Mouse (Mus musculus) embryonic facial prominence, embryonic 14.5 days (tissue): ENCODE results near the gene Fuk. TPM values are rescaled to one million over a fixed set of nuclear protein-coding genes. Genes with fewer than 3 reads are reported as not detected.
"Not testable (repeated sequence)": the region's sequence is repeated elsewhere in the genome, so short reads cannot be mapped to it uniquely, and the experiment has no call there.

Source experiments
- ATAC-seq: fragments of 200-750 bp; cut with Nextera tagmentation; 2 replicates; pipeline ENCODE4 v1.8.0; 2017; ENCODE audit warnings: low read depth, moderate number of reproducible peaks, moderate TSS enrichment
- DNase-seq: peaks from one replicate; pipeline ENCODE4 v3.0.0-alpha.2; 2015; ENCODE audit warnings: low spot score
- H3K27ac ChIP-seq: fragments of 300-500 bp; sonication (generic); replicated peaks from 2 replicates; pipeline ENCODE4 v1.5.1; 2014; ENCODE audit warnings: low read depth, mild to moderate bottlenecking, low read length, moderate library complexity
- H3K27me3 ChIP-seq: fragments of 300-500 bp; sonication (generic); replicated peaks from 2 replicates; pipeline ENCODE4 v1.6.1; 2014; ENCODE audit warnings: low read length; ENCODE audit not compliant: control insufficient read depth, insufficient read depth
- H3K36me3 ChIP-seq: fragments of 300-500 bp; sonication (generic); 2 replicates; pipeline ENCODE4 v1.6.1; 2014; ENCODE audit warnings: low read length, mixed read lengths; ENCODE audit not compliant: control insufficient read depth, insufficient read depth
- H3K4me1 ChIP-seq: fragments of 300-500 bp; sonication (generic); 2 replicates; pipeline ENCODE4 v1.6.1; 2014; ENCODE audit warnings: antibody characterized with exemption, low read length; ENCODE audit not compliant: control insufficient read depth, insufficient read depth
- H3K4me2 ChIP-seq: fragments of 300-500 bp; sonication (generic); 2 replicates; pipeline ENCODE4 v1.6.1; 2014; ENCODE audit warnings: low read depth, mild to moderate bottlenecking, low read length, moderate library complexity, mixed read lengths
- H3K4me3 ChIP-seq: fragments of 300-500 bp; sonication (generic); 2 replicates; pipeline ENCODE4 v1.5.1; 2014; ENCODE audit warnings: low read depth, mild to moderate bottlenecking, low read length
- H3K9ac ChIP-seq: fragments of 300-500 bp; sonication (generic); 2 replicates; pipeline ENCODE4 v1.6.1; 2014; ENCODE audit warnings: low read depth, mild to moderate bottlenecking, low read length, moderate library complexity, mixed read lengths
- H3K9me3 ChIP-seq: fragments of 300-500 bp; sonication (generic); 2 replicates; pipeline ENCODE4 v1.6.1; 2016; ENCODE audit warnings: low read length; ENCODE audit not compliant: control insufficient read depth
- WGBS: fragments of 180-500 bp; shearing (Covaris S2); extraction: QIAGEN DNeasy Blood & Tissue Kit; methylation state at CpG from one replicate; pipeline ENCODE4 v1.1.7; 2014; 5-methylcytosine and 5-hydroxymethylcytosine counted together
- polyA plus RNA-seq: library from polyadenylated mRNA; unstranded; fragments of >200 nt; fragmentation: Nextera tagmentation; extraction: Ambion mirVana; gene quantifications from 2 replicates; pipeline ENCODE4 v1.2.1, GENCODE M21; 2014

Fuk gene
- polyA plus RNA-seq, 1 experiment from 2014 or later, result 7.6 TPM

DNA sequence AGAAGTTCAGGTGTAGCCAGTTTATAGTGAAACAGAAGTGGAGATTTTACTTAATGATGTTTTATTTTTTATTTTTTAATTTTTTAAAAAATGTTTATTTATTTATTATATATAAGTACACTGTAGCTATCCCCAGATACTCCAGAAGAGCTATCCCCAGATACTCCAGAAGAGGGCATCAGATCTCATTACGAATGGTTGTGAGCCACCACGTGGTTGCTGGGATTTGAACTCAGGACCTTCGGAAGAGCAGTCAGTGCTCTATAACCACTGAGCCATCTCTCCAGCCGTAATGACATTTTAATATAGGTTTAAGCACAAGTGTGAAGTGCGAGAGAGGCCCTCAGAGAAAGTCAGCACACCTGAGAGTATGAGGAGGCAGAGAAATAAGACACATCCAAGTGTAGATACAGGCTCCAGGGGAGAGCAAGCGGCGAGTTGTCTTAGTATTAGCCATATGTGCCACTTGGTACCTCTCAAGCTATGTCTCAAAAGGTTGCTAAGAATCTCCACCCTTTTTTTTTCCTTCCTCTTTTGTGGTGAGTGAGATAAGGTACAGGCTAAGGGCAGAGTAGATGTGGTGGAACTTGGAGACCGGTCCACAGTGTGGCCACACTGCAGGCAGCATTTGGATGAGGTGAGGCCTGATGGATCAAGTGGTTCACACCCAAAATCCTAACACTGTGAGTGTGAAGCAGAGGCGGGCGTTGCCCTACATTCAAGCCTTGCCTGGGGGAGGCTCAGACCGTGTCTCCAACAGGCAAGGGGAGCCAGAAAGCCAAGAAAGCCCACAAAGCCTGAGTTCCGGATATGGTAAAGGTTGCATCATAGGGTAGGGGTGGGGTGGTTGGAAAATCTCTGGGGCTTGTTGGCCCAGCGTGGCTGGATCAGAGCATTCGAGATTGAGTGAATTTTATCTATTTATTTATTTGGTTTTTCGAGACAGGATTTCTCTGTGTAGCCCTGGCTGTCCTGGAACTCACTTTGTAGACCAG is 9.6 kb upstream of the Fuk start:
- Histone ChIP-seq H3K36me3 (no peaks in the 10 kb centered on the region), H3K9ac (no peak overlapping the region)

GRCm38 (mm10) chr8:110909850-110910249 is 7.6 kb upstream of the Fuk start:
- not testable (repeated sequence) for H3K4me1 ChIP-seq, H3K4me2 ChIP-seq, H3K36me3 ChIP-seq, H3K4me3 ChIP-seq, H3K9ac ChIP-seq, DNase-seq, ATAC-seq, H3K9me3 ChIP-seq, H3K27ac ChIP-seq, H3K27me3 ChIP-seq

More for the DNA sequence above, 9.6 kb upstream of the Fuk start:
- DNase-seq, result no peak
- Histone ChIP-seq H3K4me3 (no peak overlapping the region), H3K4me1 (no peaks in the 10 kb centered on the region), H3K4me2 (no peak overlapping the region), H3K27me3 (no peaks in the 10 kb centered on the region), H3K9me3 (no peaks in the 10 kb centered on the region), H3K27ac (no peak overlapping the region)
- no peak for ATAC-seq
- 84% methylated on average over 15 of the region's 15 CpGs for WGBS

- ATAC-seq, result no peak
- Histone ChIP-seq H3K27ac (no peak overlapping the region), H3K4me2 (no peak overlapping the region), H3K9ac (no peak overlapping the region), H3K4me1 (0 out of 2 replicates have a peak, but pooled peaks cover under 1% of the 10 kb centered on the region), H3K4me3 (no peak overlapping the region), H3K36me3 (no peaks in the 10 kb centered on the region), H3K9me3 (no peaks in the 10 kb centered on the region), H3K27me3 (no peaks in the 10 kb centered on the region)
- DNase-seq, result no peak
- WGBS, result 89% methylated on average over 1 of the region's 1 CpGs
Measured at GRCm38 (mm10) chr8:110906682-110907081, 4.4 kb upstream of the Fuk start.

DNA sequence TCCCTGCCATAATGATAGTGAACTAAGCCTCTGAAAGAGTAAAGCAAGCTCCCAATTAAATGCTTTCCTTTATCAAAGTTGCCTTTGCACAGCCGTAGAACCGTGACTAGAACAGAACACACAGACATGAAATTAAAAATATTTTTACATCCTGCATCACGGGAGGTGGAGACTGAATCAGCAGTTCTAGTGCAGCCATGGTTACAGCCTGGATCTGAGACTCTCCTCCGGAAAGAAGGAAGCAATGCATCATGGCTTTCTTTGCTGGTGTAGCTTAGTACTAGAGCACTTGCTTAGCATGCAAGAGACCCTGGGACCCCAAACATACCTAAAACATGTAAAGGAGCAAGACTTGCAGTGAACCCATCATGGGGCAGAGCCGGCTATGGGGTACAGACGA is 3.1 kb upstream of the Fuk start:
- no peak for ATAC-seq
- Histone ChIP-seq H3K4me1 (0 out of 2 replicates have a peak, but pooled peaks cover 3% of the 10 kb centered on the region), H3K27ac (no peak overlapping the region), H3K9ac (no peak overlapping the region), H3K9me3 (no peaks in the 10 kb centered on the region), H3K27me3 (no peaks in the 10 kb centered on the region), H3K36me3 (no peaks in the 10 kb centered on the region), H3K4me3 (no peak overlapping the region), H3K4me2 (no peak overlapping the region)
- 92% methylated on average over 6 of the region's 6 CpGs for WGBS
- no peak for DNase-seq

DNA sequence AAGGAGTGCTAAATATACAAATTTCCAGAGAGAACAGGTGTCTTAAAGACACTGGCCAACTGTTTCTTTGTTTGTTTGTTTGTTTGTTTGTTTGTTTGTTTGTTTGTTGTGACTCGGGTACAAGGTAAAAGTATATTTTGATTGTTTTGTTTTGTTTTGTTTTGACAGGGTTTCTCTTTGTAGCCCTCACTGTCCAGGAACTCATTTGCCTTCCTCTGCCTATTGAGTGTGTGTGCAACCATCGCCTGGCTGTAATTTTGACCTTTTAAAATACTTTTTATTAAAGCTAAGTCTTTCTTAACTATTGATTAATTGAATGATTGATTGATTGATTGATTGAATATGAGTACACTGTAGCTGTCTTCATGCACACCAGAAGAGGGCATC is 284 bp upstream of the Fuk start:
- Histone ChIP-seq H3K4me3 (peak overlapping the region; percentile 74), H3K9ac (peak overlapping the region; percentile 85; the same call in 1 of the 2 replicates), H3K4me2 (peak overlapping the region; percentile 64), H3K27me3 (no peaks in the 10 kb centered on the region), H3K4me1 (0 out of 2 replicates have a peak, but pooled peaks cover 3% of the 10 kb centered on the region), H3K27ac (no peak overlapping the region), H3K9me3 (no peaks in the 10 kb centered on the region), H3K36me3 (peaks cover 5% of the 10 kb centered on the region)
- DNase-seq, result no peak
- whole genome bisulfite sequencing, result 62% methylated on average over 2 of the region's 2 CpGs
- ATAC-seq, result no peak

DNA sequence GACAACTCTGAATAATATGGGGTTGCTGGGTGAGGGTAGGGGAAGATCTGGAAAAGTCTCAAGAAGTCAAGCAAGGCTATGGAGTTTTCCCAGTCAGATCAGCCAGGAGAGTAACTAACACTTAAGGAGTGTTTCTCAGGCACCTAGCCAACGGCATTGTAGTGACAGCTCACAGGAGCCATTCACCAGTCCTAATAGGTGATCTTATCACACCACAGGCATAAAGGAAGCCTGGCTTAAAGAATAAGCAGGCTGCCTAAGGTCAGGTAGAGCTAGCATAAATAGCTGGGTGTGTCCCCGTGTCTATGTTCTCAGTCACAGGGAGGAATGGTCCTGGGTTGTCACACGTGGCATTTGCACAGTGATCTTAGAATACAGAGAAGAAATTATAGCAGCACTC is 1.2 kb downstream of the Fuk start:
- WGBS, result 72% methylated on average over 3 of the region's 3 CpGs
- Histone ChIP-seq H3K36me3 (peaks cover 5% of the 10 kb centered on the region), H3K27ac (no peak overlapping the region), H3K9me3 (no peaks in the 10 kb centered on the region), H3K4me3 (no peak overlapping the region), H3K27me3 (no peaks in the 10 kb centered on the region), H3K4me2 (no peak overlapping the region), H3K9ac (no peak overlapping the region), H3K4me1 (0 out of 2 replicates have a peak, but pooled peaks cover 3% of the 10 kb centered on the region)
- ATAC-seq (no peak), DNase-seq (no peak)

DNA sequence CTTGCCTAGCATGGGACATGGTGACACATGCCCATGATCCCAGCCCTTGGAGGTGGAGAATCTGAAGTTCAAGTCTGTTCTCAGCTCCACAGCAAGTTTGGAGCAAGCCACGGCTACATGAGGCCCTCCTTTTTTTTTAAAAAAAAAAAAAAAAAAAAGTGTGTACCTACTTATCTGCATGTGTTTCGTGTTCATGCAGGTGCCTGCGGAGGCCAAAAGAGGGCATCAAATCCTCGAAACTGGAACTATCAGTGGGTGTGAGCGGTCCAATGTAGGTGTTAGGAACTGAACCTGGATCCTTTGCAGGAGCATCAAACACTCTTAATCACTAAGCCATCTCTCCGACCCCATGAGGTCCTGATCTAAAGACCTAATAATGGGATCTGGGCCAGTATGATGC is 4.8 kb downstream of the Fuk start:
- Histone ChIP-seq H3K4me1 (0 out of 2 replicates have a peak, but pooled peaks cover 3% of the 10 kb centered on the region), H3K36me3 (peaks cover 17% of the 10 kb centered on the region), H3K27me3 (no peaks in the 10 kb centered on the region), H3K4me3 (no peak overlapping the region), H3K9ac (no peak overlapping the region), H3K27ac (no peak overlapping the region), H3K4me2 (no peak overlapping the region), H3K9me3 (no peaks in the 10 kb centered on the region)
- 95% methylated on average over 6 of the region's 6 CpGs for WGBS
- no peak for DNase-seq
- ATAC-seq, result no peak

- ATAC-seq, result no peak
- Histone ChIP-seq H3K9me3 (no peaks in the 10 kb centered on the region), H3K4me2 (no peak overlapping the region), H3K4me3 (no peak overlapping the region), H3K4me1 (no peaks in the 10 kb centered on the region), H3K27ac (no peak overlapping the region), H3K27me3 (no peaks in the 10 kb centered on the region), H3K9ac (no peak overlapping the region), H3K36me3 (peaks cover 28% of the 10 kb centered on the region)
- no peak for DNase-seq
- WGBS, result 96% methylated on average over 13 of the region's 13 CpGs
Measured at GRCm38 (mm10) chr8:110895812-110896211, 6.5 kb downstream of the Fuk start.

DNA sequence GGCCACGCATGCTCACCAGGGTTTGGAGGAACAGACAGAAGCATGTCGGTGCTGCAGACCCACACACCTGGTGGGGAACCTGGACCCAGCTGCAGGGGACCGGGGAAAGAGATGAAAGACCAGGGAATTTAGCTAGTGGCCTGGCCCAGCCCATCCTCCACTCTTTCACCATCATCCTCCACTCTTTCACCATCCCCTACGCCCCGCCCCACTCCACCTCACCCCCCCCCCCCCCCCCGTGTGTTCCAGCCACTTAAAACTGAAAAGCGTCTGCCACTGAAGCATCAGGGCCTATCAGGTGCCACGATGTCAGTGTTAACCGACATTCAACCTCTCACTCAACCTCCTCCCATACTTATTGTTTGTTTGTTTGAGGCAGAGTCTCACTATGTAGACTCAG is 7.0 kb downstream of the Fuk start:
- no peak overlapping the region for H3K4me2 ChIP-seq
- H3K36me3 ChIP-seq, result peaks cover 30% of the 10 kb centered on the region

More for the DNA sequence above, 7.0 kb downstream of the Fuk start:
- H3K27ac ChIP-seq, result no peak overlapping the region
- ATAC-seq, result no peak
- no peak overlapping the region for H3K4me3 ChIP-seq
- H3K9me3 ChIP-seq, result no peaks in the 10 kb centered on the region
- no peak for DNase-seq
- WGBS, result 83% methylated on average over 8 of the region's 9 CpGs
- no peaks in the 10 kb centered on the region for H3K27me3 ChIP-seq
- H3K9ac ChIP-seq, result no peak overlapping the region
- H3K4me1 ChIP-seq, result no peaks in the 10 kb centered on the region
